Mouse (Mus musculus) kidney, embryonic 16.5 days (tissue): ENCODE measurements around the gene Taar1. TPM values are rescaled to one million over a fixed set of nuclear protein-coding genes. Genes with fewer than 3 reads are reported as not detected.

Experiments
- ATAC-seq: fragments of 200-750 bp; cut with Nextera tagmentation; 2 replicates; pipeline ENCODE4 v1.8.0; 2017; ENCODE audit warnings: moderate TSS enrichment; ENCODE audit not compliant: low FRiP score, low TSS enrichment
- H3K27ac ChIP-seq: fragments of 300-500 bp; sonication (generic); 2 replicates; pipeline ENCODE4 v1.5.1; 2014; ENCODE audit warnings: low read length
- H3K27me3 ChIP-seq: fragments of 300-500 bp; sonication (generic); 2 replicates; pipeline ENCODE4 v1.6.1; 2014; ENCODE audit warnings: low read length, control low read depth, mixed read lengths; ENCODE audit not compliant: insufficient read depth
- H3K36me3 ChIP-seq: fragments of 300-500 bp; sonication (generic); 2 replicates; pipeline ENCODE4 v1.6.1; 2014; ENCODE audit warnings: low read length, control low read depth, mixed read lengths; ENCODE audit not compliant: insufficient read depth
- H3K4me1 ChIP-seq: fragments of 300-500 bp; sonication (generic); 2 replicates; pipeline ENCODE4 v1.6.1; 2014; ENCODE audit warnings: low read length, control low read depth, mixed read lengths; ENCODE audit not compliant: insufficient read depth
- H3K4me2 ChIP-seq: fragments of 300-500 bp; sonication (generic); replicated peaks from 2 replicates; pipeline ENCODE4 v1.6.1; 2014; ENCODE audit warnings: low read depth, low read length
- H3K4me3 ChIP-seq: fragments of 300-500 bp; sonication (generic); 2 replicates; pipeline ENCODE4 v1.5.1; 2014; ENCODE audit warnings: mild to moderate bottlenecking, low read length
- H3K9ac ChIP-seq: fragments of 300-500 bp; sonication (generic); replicated peaks from 2 replicates; pipeline ENCODE4 v1.6.1; 2014; ENCODE audit warnings: low read length
- H3K9me3 ChIP-seq: fragments of 300-500 bp; sonication (generic); 2 replicates; pipeline ENCODE4 v1.6.1; 2016; ENCODE audit warnings: low read length, control low read depth
- WGBS: fragments of 180-500 bp; shearing (Covaris S2); extraction: QIAGEN DNeasy Blood & Tissue Kit; methylation state at CpG from one replicate; pipeline ENCODE4 v1.1.7; 2014; 5-methylcytosine and 5-hydroxymethylcytosine counted together
- polyA plus RNA-seq: library from polyadenylated mRNA; unstranded; fragments of >200 nt; fragmentation: Nextera tagmentation; extraction: Ambion mirVana; gene quantifications from 2 replicates; pipeline ENCODE4 v1.2.1, GENCODE M21; 2015

Gene Taar1
- not detected in 2 replicates for polyA plus RNA-seq

DNA sequence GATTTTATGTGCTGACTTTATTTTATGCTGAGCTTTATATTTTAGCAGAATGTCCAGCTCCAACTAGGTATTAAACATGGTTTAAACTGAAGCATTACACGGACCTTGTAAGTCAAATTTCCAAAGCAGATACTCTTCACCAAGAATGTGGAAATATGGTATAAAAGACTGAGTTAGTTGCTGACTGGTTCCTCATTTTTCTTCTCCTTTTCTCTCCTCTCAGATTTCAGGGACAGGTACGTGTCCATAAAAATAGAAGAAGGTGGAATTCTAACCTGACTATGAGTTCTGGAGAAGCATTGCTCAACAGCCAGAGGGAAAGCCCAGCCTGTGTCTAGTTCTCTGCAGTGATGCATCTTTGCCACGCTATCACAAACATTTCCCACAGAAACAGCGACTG is at the start of gene Taar1:
Gene Taar1 (plus strand): TSS at position 301 of the 400 bp plus-strand sequence.
- no peak for ATAC-seq
- no peaks in the 10 kb centered on the region for H3K27me3 ChIP-seq
- no peak within 1 kb of the TSS for H3K9ac ChIP-seq

DNA sequence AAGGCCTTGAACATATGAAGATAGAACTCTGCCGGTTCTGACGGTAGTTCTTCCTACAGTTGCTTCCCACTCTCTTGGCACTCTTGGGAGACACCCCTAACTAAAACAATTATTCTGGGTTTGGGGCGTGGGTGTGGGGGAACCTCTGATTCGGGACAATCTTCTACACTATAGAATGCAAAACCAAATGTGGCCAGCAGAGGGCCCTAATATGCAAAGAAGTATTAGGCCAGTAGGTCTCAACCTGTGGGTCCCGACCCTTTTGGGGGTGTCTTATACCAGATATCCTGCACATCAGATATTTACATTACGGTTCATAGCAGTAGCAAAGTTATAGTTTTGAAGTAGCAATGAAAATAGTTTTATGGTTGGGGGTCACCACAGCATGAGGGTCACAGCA is 39.5 kb upstream of the Taar1 start:
- Histone ChIP-seq H3K27ac (no peak overlapping the region), H3K4me3 (no peak overlapping the region), H3K9me3 (no peaks in the 10 kb centered on the region), H3K4me2 (no peak overlapping the region), H3K36me3 (no peaks in the 10 kb centered on the region), H3K4me1 (no peaks in the 10 kb centered on the region), H3K9ac (no peak overlapping the region), H3K27me3 (no peaks in the 10 kb centered on the region)
- ATAC-seq, result no peak
- 86% methylated on average over 6 of the region's 6 CpGs for WGBS

More for the DNA sequence above, at the start of gene Taar1:
- Histone ChIP-seq H3K4me1 (no peaks in the 10 kb centered on the region), H3K4me3 (no peak within 1 kb of the TSS), H3K27ac (no peak within 1 kb of the TSS), H3K9me3 (0 out of 2 replicates have a peak, but pooled peaks cover 2% of the 10 kb centered on the region), H3K4me2 (no peak within 1 kb of the TSS), H3K36me3 (no peaks in the 10 kb centered on the region)
- WGBS, result 87% methylated on average over 4 of the region's 4 CpGs

DNA sequence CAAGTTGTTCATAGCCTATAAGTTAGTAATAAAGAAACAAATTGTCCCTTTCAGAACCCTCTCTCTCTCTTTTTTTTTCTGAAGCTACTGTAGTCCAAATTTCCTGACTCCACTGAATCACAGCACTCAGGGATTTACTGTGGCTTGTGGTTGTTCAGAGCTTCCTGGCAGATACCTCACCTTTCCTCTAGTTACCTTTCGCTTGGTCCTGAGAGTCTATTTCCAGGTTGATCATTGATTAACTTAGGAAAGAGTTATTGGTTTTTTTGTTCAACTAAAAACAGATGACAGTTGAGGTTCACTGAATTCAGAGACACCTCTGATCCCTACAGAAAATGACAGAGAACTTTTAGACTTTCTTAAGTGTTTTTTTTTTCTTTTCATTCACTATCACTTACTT is 35.2 kb upstream of the Taar1 start:
- ATAC-seq, result no peak
- Histone ChIP-seq H3K27ac (no peak overlapping the region), H3K9me3 (no peaks in the 10 kb centered on the region), H3K27me3 (no peaks in the 10 kb centered on the region), H3K36me3 (no peaks in the 10 kb centered on the region), H3K4me2 (no peak overlapping the region), H3K4me1 (no peaks in the 10 kb centered on the region), H3K4me3 (no peak overlapping the region), H3K9ac (no peak overlapping the region)
- WGBS, result 79% methylated on average over 1 of the region's 1 CpGs

DNA sequence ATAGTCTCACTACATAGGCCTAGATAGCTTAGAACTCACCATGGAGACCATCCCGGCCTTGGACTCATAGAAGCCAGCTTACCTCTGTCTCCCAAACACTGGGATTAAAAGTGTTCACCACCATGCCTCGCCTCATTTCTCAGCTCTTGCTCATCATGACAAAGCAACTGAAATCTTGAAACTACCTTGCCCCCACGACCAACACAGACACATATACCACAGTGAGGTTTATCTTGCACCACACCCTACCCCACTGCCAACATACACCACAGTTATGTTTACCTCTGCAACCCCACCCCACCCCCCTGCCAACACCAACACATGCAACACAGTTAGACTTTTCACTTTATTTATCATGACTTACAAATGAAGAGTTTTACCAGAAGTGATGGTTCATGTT is 34.1 kb upstream of the Taar1 start:
- no peak overlapping the region for H3K4me2 ChIP-seq
- 83% methylated on average over 3 of the region's 3 CpGs for WGBS

DNA sequence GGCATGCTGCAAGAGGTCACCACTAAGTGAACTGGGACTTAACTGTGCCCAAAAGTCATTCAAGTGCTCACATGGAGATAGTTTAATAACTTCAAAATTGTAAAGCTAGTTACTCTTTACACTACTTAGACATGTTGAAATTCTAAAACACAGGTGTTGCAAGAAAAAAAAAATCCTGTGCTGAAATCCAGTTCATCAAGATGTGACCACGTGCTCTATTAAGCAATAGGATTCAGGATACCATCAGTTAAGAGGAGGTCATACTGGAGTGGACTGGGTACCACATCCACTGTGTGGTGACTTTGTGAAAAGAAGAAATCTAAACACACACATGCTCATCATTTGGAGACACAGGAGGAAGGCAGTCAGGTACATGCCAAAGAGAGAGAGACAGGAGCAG is 27.2 kb upstream of the Taar1 start:
- Histone ChIP-seq H3K9me3 (no peaks in the 10 kb centered on the region), H3K27ac (no peak overlapping the region), H3K4me2 (no peak overlapping the region), H3K4me1 (peaks cover 9% of the 10 kb centered on the region), H3K36me3 (no peaks in the 10 kb centered on the region), H3K4me3 (no peak overlapping the region), H3K9ac (no peak overlapping the region), H3K27me3 (no peaks in the 10 kb centered on the region)
- no peak for ATAC-seq
- 87% methylated on average over 1 of the region's 1 CpGs for WGBS

More for the DNA sequence above, 34.1 kb upstream of the Taar1 start:
- no peaks in the 10 kb centered on the region for H3K9me3 ChIP-seq
- H3K27me3 ChIP-seq, result no peaks in the 10 kb centered on the region
- no peak overlapping the region for H3K27ac ChIP-seq
- H3K9ac ChIP-seq, result no peak overlapping the region
- H3K4me1 ChIP-seq, result no peaks in the 10 kb centered on the region
- H3K4me3 ChIP-seq, result no peak overlapping the region
- no peaks in the 10 kb centered on the region for H3K36me3 ChIP-seq
- ATAC-seq, result no peak

DNA sequence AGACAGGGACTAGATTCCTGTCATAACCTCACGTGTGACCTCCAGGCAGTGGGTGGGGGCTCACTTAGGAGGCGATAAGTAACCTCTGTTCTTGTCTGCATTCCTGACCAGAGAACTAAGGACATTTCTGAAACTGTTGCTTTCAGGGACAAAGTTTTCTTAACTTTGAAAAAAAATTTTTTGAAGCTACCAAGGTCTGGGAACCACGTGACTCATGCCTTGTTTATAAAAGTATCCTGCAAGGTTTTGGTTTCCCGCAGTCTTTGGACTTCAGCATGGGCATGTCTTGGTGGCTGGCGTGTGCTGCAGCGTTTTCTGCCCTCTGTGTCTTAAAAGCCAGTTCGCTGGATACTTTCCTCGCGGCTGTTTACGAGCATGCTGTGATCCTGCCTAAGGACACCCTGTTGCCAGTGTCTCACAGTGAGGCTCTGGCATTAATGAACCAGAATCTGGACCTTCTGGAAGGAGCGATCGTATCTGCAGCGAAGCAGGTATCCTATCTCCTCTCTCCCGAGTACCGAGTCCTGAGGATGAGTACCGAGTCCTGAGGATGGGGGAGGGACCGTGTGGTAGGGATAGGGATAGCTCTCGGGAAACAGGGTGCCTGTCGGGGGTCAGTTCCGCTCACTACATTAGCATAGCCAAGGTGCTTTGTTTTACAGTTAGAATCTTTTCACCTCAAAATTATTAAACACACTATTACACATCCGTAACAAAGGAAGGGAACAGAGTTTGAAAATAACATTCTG is 25.4 kb upstream of the Taar1 start, which contains the start of gene Vnn1:
Gene Vnn1 (plus strand): TSS at position 88 of the 749 bp plus-strand sequence.
- Histone ChIP-seq H3K4me1 (peaks cover 9% of the 10 kb centered on the region), H3K9me3 (no peaks in the 10 kb centered on the region), H3K36me3 (no peaks in the 10 kb centered on the region), H3K27ac (no peak within 1 kb of the TSS), H3K9ac (peak within 1 kb of the TSS; percentile 63), H3K4me3 (peak within 1 kb of the TSS; percentile 37), H3K27me3 (no peaks in the 10 kb centered on the region), H3K4me2 (peak within 1 kb of the TSS; percentile 58)
- ATAC-seq, result no peak
- 29% methylated on average over 21 of the region's 21 CpGs for WGBS

DNA sequence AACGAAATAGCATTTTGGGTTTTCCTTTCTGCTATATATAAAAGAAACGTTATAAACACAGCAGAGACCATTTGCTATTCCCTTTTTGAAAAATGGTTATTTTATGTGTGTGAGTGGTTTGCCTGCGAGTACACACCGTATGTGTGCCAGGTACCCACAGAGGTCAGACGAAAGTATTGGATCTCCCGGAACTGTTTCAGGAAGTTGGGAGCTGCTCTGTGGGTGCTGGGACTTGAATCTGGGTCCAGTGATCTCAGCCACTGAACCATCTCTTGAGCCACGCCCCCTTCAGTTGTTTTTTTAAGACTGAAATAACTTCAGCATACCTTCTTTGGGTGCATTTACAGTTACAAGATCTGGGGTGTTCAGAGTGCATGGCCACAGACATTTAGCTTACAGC is 24.8 kb upstream of the Taar1 start:
- H3K9ac ChIP-seq, result no peak overlapping the region
- no peak overlapping the region for H3K27ac ChIP-seq
- 78% methylated on average over 7 of the region's 7 CpGs for WGBS
- H3K9me3 ChIP-seq, result no peaks in the 10 kb centered on the region
- H3K4me2 ChIP-seq, result no peak overlapping the region
- H3K4me3 ChIP-seq, result no peak overlapping the region
- H3K4me1 ChIP-seq, result peaks cover 9% of the 10 kb centered on the region
- no peaks in the 10 kb centered on the region for H3K27me3 ChIP-seq
- no peaks in the 10 kb centered on the region for H3K36me3 ChIP-seq
- ATAC-seq, result no peak

DNA sequence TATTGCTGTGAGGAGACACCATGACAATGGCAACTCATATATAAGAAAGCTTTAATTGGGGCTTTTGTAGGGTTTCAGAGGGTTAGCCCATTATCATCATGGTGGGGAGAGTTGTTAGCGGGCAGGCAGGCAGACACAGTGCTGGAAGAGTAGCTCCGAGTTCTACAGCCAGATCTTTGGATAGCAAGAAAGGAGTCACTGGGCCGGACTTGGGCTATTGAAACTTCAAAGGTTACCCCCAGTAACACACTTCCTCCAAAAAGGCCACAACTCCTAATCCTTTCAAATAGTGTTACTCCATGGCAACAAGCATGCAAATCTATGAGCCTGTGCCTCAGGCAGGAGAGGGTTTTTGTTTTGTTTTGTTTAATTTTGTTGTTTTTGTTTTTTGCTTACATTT is 19.0 kb upstream of the Taar1 start:
- no peak overlapping the region for H3K9ac ChIP-seq
- H3K27me3 ChIP-seq, result no peaks in the 10 kb centered on the region
- no peak overlapping the region for H3K4me2 ChIP-seq
- H3K27ac ChIP-seq, result no peak overlapping the region
- WGBS, result 84% methylated on average over 3 of the region's 3 CpGs
- ATAC-seq, result no peak
- H3K4me1 ChIP-seq, result no peaks in the 10 kb centered on the region
- no peak overlapping the region for H3K4me3 ChIP-seq
- no peaks in the 10 kb centered on the region for H3K36me3 ChIP-seq
- no peaks in the 10 kb centered on the region for H3K9me3 ChIP-seq

DNA sequence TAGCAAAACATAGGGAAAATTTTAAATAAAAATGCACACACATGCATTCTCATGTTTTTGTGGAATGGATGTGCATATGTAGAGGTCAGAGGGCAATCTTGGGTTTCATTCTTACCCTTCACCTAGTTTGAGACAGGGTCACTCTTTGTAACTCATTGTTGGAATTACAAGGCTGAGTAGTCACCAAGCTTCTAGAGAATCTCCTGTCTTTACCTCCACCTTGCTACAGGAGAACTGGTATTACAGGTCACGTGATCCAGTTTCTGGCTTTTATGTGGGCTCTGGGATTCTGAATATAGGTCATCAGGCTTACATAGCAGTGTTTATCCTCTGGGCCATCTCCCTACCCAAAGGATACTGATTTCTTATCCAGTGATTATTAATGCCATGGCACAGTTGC is 14.5 kb upstream of the Taar1 start:
- 79% methylated on average over 1 of the region's 1 CpGs for WGBS
- Histone ChIP-seq H3K9me3 (no peaks in the 10 kb centered on the region), H3K4me1 (no peaks in the 10 kb centered on the region), H3K9ac (no peak overlapping the region), H3K4me2 (no peak overlapping the region), H3K27me3 (no peaks in the 10 kb centered on the region), H3K27ac (no peak overlapping the region), H3K36me3 (no peaks in the 10 kb centered on the region), H3K4me3 (no peak overlapping the region)
- ATAC-seq, result no peak

DNA sequence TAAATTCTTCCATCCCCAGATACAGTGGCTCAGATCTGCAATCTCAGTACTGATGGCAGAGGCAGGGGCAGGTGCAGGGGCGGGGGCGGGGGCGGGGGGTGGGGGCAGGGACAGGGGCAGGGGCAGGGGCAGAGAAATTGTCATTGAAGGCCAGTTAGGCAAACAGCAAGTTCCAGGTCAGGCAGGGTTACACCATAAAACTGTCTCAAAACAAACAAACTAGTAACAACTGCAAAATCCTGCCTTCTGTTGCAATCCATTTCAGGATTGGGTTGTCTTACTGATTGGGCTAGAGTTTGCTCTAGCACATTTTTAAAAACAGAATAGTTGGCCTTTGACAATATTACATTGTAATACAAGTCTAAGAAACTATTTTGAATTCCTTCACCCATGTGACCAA is 2.3 kb downstream of the Taar1 start:
- Histone ChIP-seq H3K9me3 (no peaks in the 10 kb centered on the region), H3K4me2 (no peak overlapping the region), H3K27ac (no peak overlapping the region), H3K4me1 (no peaks in the 10 kb centered on the region), H3K9ac (no peak overlapping the region), H3K27me3 (no peaks in the 10 kb centered on the region), H3K36me3 (no peaks in the 10 kb centered on the region), H3K4me3 (no peak overlapping the region)
- ATAC-seq, result no peak
- 42% methylated on average over 3 of the region's 3 CpGs for WGBS
